Mouse (Mus musculus) adrenal gland, postnatal 10 days (tissue): ENCODE results near the gene Slc5a3. TPM values are rescaled to one million over a fixed set of nuclear protein-coding genes. Genes with fewer than 3 reads are reported as not detected.

ENCODE experiments used
- DNase-seq: peaks from one replicate; pipeline ENCODE4 v3.0.0; 2021; ENCODE audit warnings: mixed read lengths
- long read RNA-seq, 2 experiments: library from polyadenylated mRNA; stranded (forward); transcript quantifications; one replicate each; pipeline ENCODE4 v2.0.0; 2021
- total RNA-seq, 2 experiments: library from RNA; stranded (reverse); gene quantifications; 2 replicates each; pipeline ENCODE4 v1.2.3; 2021

The Slc5a3 gene
- total RNA-seq: 10 to 100 TPM; 17.1 to 18.9 TPM
- long read RNA-seq, experiment 1, partial matches to known transcripts: 0 of 1 reads
- long read RNA-seq, experiment 1, other reads (novel, unspliced or antisense): 1 of 1 reads
- long read RNA-seq, experiment 2: 0 reads

DNA sequence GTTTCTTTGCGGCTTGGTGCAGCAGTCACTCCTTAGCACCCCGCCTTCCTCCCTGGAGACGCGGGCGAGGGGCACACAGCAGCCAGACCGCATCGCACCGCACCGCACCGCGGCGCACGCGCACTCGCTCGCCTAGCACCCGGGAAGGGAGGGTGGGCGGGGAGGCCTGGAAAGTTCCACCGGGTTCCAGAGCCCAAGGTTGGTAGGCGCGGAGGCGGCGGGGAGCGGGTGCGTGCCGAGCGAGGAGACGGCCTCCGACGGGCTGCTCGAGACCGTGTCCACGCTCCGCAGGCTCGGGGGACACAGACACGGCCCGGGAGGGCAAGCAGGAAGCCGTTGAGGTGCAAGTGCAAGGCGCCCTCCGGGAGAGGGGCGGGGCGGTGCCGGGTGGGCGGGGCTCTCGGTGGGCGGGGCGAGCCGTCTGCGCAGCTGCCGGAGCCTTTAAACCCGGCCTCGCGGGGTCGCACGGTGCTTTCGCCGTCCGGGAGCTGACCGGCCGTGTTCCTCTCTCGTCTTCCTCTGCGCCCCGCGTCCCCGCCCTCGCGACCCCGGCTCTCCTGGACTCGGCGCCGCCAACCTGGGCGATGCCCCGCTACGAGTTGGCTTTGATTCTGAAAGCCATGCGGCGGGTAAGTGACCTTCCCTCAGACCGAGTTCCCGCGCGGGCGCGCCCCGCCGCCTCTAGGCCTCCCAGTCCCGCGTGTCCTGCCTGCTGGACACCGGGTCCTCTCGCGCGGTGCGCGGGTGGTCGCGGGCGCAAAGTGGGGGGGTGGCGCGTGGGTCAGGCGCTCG, at the start of gene Slc5a3, which contains the start of the genes Mrps6 and Gm49711:
Gene Slc5a3, plus strand, starts transcription at position 471 of the 792 bp plus-strand sequence.
Gene Mrps6, plus strand, starts transcription at position 419 of the 792 bp plus-strand sequence.
Gene Gm49711, plus strand, starts transcription at position 465 of the 792 bp plus-strand sequence.
- DNase-seq: peak; percentile 96

DNA sequence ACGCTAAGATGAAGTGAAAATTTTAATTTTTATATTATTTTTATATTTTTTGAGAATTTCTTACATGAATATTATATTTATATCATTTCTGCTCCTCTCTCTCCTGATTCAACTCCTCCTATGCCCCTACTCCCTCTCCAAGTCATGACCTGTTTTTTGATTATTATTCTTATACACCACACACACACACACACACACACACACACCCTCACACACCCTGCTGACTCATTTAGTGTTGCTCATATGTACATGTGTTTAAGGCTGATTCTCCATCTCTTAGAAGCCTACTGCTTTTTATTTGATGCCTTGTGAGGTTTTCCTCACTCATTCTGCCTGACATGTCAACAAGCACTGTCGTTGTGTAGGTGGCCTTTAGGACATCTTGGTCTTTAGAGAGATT, 48.5 kb upstream of the Slc5a3 start:
- DNase-seq: no peak

DNA sequence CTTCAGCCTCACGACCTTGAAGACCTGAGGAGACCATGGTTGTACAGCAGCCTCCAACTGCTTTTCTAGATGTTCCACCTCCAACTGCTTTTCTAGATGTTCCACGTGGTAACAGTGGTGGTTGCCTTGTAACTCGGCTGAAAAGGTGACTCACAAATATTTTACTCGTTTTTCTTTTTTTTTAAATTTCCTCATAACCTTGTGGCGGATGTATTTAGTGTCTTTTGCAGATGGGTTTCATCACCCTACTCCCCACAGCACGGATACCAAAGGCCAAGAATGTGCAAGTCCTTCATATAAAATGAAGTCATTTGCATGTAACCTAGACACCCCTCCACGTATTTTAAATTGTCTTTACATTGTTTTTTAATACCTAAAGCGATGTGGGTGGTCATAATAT, 41.3 kb upstream of the Slc5a3 start:
- no peak for DNase-seq

DNA sequence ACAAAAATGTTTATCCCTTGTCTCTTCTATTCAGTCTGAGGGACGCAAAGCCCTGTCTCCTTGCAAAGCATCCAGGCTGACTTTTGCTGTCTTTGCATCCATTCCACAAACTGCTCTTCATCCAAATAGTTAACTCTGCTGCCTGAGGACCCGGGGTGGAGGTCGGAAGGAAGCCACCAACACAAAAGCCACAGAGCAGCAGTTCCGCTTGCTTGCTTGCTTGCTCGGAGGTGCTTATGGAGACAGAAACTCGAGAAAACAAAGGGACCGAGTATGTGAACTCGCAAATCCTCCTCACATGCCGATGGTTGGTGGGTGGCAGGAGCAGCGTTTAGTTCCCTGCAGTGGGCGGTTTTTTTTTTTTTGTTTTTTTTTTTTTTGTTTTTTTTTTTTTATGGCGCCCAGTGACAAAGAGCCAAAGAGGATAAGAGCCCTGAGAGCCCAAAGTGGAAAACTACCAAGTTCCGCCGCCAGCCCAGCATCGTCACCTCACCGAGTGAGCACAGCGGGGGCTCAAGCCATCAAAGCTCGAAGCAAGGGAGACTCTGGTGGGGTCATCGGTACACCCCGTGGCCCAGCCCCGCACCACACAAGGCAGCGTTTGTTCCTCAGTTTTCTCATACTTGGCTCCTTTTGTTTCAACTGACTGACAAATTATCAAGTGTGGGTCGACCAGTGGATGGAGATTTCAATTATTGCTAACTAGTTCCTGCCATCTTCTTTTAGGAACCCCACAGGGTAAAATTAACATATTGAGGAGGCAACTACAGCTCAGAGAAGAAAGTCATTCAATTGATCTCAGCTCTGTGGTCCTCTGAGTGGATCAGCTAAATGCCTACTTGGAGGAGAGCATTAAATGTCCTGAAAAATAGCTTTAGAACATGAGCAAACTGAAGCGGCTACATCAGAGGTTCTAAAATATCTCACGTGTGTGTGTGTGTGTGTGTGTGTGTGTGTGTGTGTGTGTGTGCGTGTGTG, 38.7 kb upstream of the Slc5a3 start:
- DNase-seq: peak; percentile 57

DNA sequence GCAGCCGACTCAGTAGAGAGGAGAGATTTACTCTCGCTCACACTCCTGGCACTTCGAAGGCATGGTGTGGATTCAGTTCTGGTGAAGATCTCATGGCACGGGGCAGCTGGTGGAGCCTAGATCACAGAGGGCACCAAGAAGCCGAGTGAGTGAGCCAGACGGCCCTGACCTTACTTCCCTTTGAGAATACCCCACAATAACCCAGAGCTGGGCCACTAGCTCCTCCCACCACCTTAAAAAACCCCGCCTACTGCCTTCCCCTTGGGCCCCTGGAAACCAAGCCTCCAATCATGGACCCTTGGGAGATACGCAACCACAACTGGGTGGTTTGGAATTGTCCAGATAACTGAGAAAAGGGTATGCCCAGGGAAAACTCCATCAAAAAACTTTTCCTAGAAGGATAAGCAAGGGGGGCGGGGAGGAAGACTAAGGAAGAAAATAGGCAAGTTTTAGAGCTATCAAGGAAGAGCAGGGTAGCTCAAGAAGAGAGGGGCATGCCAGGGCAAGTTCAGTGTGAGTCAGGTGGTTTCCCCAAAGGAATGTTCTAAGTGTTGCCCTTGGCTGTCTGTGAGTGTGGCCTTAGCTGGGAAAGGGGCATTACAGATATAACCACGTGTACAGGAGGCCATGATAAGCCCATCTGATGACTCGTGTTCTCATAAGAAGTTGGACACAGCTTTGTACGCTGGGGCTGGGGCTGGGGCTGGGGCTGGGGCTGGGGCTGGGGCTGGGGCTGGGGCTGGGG, 36.3 kb upstream of the Slc5a3 start:
- DNase-seq: no peak

DNA sequence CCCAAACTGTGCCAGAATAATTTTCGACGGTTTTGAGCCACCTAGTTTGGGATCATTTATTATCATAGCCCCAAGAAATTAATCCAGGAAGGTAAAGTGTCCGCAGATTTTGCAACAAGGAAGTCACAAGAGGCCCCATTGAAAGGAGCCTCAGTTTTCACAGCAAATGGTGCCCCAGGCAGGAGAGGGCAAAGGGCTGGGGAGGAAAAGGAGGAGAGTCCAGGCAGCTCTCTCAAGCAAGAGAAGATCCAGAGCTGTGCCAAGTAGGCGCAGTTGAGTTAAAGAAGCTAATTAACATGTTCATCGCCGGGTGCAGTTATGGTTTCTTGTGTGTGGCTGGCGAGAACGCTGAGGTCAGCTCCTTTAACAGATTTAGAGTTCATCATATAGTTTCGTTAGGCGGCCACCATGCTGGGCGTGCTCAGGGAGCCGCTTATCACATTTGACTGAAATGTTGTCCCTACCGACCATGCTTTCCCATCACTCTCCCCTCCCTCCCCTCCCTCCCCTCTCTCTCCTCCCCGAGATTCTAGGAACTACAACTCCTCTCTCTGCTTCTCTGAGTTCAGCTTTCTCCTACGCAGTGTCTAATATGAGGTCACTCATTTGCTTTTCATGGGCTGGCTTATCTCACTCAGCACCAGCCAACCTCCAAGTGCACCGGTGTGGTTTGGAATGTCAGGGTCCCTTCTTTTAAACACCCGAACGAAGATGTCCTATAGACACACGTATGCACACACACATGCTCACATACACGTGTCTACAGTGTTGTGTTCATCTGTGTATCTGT, 35.4 kb upstream of the Slc5a3 start:
- no peak for DNase-seq

DNA sequence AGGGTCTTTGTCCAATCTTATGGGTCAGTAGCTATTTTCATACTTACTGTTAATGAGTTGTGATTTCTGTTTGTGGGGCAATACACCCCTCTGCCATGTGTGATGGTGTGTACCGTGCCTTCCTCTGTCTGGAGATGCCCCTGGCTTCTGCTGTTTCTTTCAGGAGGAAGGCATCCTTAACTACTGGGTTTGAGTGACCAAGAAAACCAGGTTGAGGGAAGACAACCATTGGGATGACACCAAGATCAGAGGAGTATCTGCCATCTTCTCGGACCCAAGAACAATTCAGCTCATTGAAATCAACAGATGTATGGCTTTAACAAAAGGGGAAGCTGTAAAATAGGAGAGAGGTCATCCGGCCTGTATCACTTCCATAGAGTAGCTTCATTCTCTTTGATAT, 24.8 kb upstream of the Slc5a3 start:
- DNase-seq: no peak

DNA sequence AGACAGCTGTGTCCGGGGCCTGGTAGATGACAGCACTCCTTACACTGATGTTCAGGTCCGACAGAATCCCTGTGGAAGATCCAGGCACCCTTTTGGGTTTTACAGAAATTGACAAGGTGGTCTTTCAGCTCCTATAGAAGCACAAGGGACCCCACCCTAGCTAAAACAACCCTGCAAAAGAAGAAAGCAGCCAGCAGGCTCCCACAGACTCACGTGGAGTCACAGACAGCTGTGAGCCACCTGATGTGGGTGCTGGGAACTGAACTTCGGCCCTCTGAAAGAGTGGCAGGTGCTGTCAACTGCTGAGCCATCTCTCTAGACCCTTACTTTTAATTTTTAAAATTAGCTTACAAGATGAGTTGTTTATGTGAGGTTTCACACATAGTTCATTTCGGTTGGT, 23.4 kb upstream of the Slc5a3 start:
- no peak for DNase-seq

DNA sequence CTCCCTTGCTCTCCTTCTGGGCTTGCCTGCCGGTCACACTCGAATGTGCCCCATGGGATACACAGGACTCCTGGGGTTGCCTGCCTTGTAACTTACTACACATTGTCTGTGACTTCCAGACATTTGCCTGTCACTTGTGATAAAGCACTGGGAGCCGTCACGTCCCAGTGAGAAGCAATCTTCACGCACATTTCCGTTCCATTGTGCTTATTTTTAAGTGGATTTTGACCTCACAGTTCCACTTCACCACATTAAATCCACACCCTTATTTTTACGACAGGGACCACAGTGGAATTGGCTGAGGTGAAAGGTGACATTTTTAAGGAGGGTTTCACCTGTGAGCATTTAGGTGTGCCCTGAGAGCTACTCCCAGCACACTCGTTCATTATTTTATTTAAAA, 21.4 kb upstream of the Slc5a3 start:
- DNase-seq: no peak

DNA sequence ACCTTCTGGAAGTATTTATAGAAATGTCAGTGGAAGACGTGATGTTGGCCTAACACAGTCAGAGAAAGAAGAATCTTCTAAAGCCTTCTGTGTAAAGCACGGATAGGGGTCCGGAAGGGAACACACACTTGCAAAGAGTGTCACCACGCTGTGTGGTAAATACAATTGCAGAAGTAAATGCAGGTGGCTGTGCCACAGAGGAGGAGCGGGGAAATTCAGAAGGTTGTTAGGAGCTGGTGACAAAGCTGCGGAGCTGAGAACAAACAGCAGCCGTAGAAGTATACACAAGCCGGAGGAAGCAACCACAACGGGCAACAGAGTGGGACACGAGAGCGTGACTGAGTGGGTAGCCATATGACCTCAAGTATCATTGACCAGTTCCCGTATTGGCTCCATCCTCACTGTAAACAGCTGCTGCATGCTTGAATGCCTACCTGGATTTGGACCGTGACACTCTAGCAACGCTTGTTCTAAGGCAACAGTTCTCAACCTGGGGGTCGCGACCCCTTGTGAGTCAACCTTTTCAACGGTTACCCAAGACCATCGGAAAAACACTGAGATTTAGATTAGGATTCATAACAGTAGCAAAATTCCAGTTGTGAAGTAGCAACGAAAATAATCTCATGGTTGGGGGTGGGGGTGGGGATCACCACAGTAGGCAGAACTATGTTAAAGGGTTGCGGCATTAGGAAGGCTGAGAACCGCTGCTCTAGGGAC, 20.1 kb upstream of the Slc5a3 start:
- no peak for DNase-seq

DNA sequence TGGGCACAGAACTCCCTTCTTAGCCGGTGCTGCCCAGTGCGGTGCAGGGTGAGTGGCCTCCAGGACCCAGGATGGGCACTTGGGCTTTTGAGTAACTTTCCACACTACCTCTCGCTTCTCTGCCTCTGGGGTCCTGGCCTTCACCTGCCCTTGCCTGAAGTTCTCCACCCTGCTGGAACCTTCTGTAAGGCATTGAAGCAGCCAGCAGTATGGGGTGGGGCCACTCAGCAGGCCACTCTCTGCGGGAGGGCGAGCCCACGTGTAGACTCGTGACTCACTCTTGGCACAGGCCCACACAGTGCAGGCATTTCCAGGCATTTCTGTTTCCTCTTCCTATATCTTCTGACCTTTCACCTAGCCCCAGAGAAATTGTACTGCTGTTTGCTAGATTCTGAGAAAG, 18.7 kb upstream of the Slc5a3 start:
- DNase-seq: no peak

DNA sequence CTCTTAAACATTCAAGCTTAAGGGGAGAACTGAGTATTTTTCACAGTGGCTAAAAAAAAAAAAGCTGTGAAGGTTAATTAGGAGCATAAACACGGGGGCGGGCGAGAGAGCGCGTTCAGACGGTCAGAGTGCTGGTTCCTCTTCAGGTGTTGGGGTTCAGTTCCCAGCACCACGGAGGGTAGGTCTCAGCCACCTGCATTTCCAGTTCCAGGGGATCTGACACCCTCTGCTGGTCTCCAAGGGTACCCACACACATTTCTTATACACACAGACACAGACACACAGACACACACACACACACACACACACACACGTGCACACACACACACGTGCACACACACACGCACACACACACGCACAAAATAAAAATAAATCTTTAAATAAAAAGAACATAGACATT, 18.2 kb upstream of the Slc5a3 start:
- DNase-seq: no peak

DNA sequence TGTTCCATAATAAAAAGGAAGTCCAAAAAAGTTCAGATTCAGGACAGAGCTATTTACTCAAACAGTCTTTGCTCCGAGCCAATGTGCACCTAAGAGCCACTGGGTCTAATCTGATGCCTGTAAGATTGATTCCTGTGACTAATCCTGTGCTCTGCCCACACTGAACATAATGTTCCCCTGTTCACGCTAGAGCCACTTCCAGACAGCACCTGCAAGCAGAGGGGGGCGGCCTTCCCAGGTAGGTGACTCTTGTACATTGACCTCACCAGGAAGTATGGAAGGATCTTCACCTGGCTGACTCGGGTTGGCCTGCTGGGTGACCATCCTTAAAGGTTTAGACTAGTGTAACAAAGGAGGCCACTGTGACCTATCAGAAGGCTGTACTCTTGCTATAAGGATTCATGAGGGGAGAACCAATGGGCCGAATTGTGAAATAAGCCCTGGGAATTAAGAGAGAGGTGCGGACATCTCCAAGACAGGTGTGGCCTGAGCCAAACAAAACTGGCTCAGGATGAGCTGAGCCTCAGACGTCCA, 6.3 kb upstream of the Slc5a3 start:
- DNase-seq: no peak

DNA sequence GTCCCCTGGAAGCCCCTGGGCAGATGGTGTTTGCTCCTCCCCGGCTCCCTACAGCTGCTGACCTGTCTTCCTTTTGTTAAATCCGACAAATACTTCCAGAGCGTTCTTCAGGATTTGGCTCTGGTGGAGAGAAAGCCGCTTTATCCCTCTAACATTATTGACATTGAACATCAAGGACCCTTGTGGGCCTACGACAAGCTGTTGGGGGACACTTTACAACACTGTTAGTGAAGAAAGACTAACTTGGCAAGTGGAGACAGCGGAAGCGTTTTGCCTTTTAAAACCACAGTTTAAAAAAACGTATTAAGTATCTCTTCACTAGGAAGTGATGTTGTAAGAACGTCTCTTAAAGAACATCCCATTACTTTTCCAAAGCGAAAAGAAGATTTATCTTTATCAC, 5.6 kb upstream of the Slc5a3 start:
- DNase-seq: no peak

DNA sequence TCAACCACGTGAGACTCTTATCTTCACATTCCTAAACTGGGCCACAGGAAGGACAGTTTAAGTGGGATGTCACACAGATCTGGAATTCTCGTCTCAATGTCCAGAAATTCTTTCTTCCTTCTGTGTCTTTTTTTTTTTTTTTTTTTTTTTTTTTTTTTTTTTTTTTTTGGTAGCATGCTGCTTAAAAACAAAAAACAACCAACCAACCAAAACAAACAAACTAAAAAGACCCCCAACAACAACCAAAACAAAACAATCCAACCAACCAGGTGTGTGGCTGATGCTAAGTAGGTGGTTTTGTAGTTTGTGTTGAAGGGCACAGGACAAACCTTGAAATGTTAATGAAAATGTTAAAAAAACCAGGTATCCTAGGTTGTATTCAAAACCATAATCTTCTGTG, 1.4 kb upstream of the Slc5a3 start:
- no peak for DNase-seq

DNA sequence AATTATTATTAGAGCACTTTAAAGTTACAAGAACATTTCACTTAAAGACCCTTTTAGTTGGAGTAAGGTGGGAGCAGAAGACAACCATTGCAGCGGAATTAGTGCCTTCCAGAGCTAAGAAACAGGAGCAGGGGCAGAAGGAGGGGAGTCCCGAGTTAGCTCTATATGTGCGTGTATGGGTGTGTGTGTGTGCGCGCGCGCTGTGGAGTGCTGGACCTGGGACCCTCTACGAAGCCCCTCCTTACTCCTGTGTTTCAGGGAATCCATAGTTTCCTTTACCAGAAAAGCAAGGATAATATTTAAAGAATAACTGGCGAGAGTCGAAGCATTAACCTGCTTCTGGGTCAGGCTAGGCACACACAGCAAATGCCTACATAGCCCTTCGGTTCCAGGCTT, 668 bp upstream of the Slc5a3 start:
- no peak for DNase-seq

DNA sequence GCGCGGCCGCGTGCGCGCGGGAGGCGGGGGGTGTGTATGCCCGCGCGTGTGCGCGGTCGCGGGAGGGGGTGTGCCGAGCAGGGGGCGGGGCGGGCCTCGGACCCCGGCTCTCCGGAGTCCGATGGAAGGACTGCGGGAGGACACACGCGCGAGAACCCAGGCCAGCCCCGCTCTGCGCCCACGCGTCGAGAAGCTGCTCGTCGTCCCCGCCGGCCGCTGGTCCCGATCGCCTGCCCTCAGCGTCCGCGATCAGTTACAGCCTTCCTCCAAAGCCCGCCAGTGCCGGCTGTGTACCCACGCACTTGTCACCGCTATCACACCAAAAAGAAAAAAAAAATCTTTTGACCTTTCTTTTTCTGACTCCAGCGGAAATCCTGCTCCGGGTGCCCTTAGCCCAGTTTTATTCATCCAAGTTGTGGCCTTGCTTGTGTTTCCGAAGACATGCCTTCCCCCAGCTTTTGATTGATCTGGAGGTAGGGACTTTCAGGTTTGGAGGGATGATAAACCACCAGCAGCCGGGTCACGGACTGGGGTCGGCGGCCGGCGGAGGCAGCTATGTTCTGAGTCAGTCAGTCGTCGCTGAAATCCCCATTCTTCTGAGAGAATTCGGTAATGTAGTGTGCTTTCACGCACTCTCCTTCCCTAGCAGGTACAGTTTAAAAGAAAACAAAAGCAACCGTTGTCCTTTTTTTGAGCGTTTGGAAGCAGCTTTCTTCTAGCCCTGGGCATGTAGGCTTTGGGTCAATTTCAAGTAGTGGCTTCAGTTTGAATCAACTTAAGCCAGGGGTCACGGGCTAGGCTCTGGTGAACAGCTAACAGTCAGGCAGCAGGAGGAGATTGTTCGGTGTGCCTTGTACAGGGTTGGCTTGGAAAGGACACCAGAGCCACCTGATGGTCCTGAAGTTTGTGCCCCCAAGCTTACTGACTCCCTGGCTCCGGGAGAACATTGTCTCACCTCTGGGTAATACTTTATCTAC, 810 bp downstream of the Slc5a3 start:
- DNase-seq: peak; percentile 44

DNA sequence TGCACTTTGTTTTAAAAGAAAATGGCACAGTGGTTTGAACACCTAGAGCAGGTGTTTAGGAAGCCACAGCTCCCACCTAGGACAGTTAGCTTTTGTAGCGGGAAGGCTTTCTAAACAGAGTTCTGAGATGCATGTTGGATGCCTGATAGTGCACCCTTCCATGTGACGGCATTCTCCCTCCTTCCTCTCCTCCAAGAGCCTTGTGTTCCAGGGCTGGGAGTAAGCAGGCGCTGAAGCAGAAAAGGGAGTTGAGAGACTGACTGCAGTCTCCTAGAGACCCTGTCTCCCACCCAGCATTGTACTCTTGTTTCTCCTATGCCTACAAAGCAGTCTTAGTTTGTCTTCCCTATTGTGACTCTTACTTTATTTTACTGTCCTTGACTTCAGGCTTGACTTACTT, 2.1 kb downstream of the Slc5a3 start:
- no peak for DNase-seq

DNA sequence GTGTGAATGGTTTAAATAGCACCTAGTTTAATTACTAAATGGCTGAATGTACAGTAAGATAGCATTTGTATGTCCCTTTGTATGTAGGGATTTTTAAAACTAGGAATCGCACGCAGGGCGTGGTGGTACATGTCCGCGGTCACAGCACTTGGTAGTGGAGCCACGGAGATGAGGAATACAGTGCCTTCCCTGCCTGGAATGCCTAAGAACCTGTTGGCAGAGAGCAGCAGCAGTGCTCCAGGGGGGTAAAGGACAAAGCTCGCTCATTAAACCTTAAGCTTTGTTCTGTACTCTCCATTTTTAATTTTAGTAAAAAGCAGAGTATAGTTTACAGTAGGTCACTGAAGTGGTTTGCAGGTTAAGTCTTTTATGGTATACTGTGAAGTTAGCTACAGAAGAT, 3.5 kb downstream of the Slc5a3 start:
- no peak for DNase-seq
